Mouse (Mus musculus): ENCODE data around the gene Nmnat1.

GRCm38 (mm10) chr4:149487729-149488128, 2.7 kb upstream of the Nmnat1 start:
- TF ChIP-seq CTCF (IDR thresholded peaks at IDR 0.05; ENCODE audit: low read depth) (no peak), EP300 (IDR thresholded peaks at IDR 0.05; ENCODE audit: low read depth) (no peak)

Measured in liver, postnatal 0 days (tissue).